Mouse (Mus musculus) MEL (cell line): ENCODE measurements around the gene Sobp. TPM values are rescaled to one million over a fixed set of nuclear protein-coding genes. Genes with fewer than 3 reads are reported as not detected.

Experiments
- DNase-seq: peaks from one replicate; pipeline ENCODE4 v3.0.0; 2011; ENCODE audit warnings: low read depth, low spot score
- H3K27ac ChIP-seq: 2 replicates; pipeline ENCODE4 v1.5.1; 2012; ENCODE audit warnings: low read depth, mild to moderate bottlenecking, control low read depth, low read length, moderate library complexity; ENCODE audit not compliant: control insufficient read depth
- H3K27me3 ChIP-seq, 2 experiments: fragments of 150-350 bp in 1 of 2; sonication (generic) in 1 of 2; 2 replicates each; pipeline ENCODE4 v1.6.1; 2012; ENCODE audit warnings: low read length in 2 of 2, mild to moderate bottlenecking in 2 of 2, improper control_type of control experiment in 1 of 2, moderate library complexity in 1 of 2; ENCODE audit not compliant: insufficient read depth in 2 of 2, control insufficient read depth in 1 of 2
- H3K36me3 ChIP-seq, 2 experiments: 2 replicates each; pipeline ENCODE4 v1.6.1; 2012 to 2014; ENCODE audit warnings: low read length in 2 of 2, improper control_type of control experiment in 1 of 2, inconsistent platforms in 1 of 2, mild to moderate bottlenecking in 1 of 2; ENCODE audit not compliant: insufficient read depth in 2 of 2, control insufficient read depth in 1 of 2
- H3K4me1 ChIP-seq, 2 experiments: fragments of 150-350 bp in 1 of 2; sonication (generic) in 1 of 2; 2 replicates each; pipeline ENCODE4 v1.6.1; 2012; ENCODE audit warnings: low read length in 2 of 2, improper control_type of control experiment in 1 of 2, mild to moderate bottlenecking in 1 of 2; ENCODE audit not compliant: insufficient read depth in 2 of 2, control insufficient read depth in 1 of 2
- H3K4me3 ChIP-seq, 2 experiments: fragments of 150-350 bp in 1 of 2; sonication (generic) in 1 of 2; 2 replicates each; pipeline ENCODE4 v1.5.1; 2012; ENCODE audit warnings: low read depth in 2 of 2, low read length in 2 of 2, mild to moderate bottlenecking in 2 of 2, moderate library complexity in 2 of 2, control low read depth in 1 of 2, improper control_type of control experiment in 1 of 2; ENCODE audit not compliant: control insufficient read depth in 1 of 2, insufficient read depth in 1 of 2
- H3K79me2 ChIP-seq: 2 replicates; pipeline ENCODE4 v1.6.1; 2012; ENCODE audit warnings: mild to moderate bottlenecking, low read length, moderate library complexity; ENCODE audit not compliant: control insufficient read depth, poor library complexity, insufficient read depth
- H3K9ac ChIP-seq: 2 replicates; pipeline ENCODE4 v1.6.1; 2012; ENCODE audit warnings: low read depth, mild to moderate bottlenecking, control low read depth, low read length, moderate library complexity; ENCODE audit not compliant: control insufficient read depth, poor library complexity, severe bottlenecking
- H3K9me3 ChIP-seq: fragments of 150-350 bp; sonication (generic); replicated peaks from 2 replicates; pipeline ENCODE4 v1.6.1; 2012; ENCODE audit warnings: mild to moderate bottlenecking, low read length, improper control_type of control experiment, moderate library complexity; ENCODE audit not compliant: insufficient read depth
- BHLHE40 ChIP-seq: IDR thresholded peaks from 2 replicates; pipeline ENCODE4 v1.6.1; 2012; ENCODE audit warnings: low read depth, mild to moderate bottlenecking, inconsistent platforms, low read length, improper control_type of control experiment, borderline replicate concordance
- CHD2 ChIP-seq: IDR thresholded peaks from 2 replicates; pipeline ENCODE4 v1.6.1; 2011; ENCODE audit warnings: low read length, improper control_type of control experiment
- CTCF ChIP-seq, 3 experiments: IDR thresholded peaks in 2 of 3; conservative IDR thresholded peaks in 1 of 3; 2 replicates each; pipeline ENCODE4 v1.5.1; 2011 to 2012; ENCODE audit warnings: low read length in 3 of 3, low read depth in 2 of 3, mild to moderate bottlenecking in 2 of 3, improper control_type of control experiment in 1 of 3, inconsistent platforms in 1 of 3, mixed read lengths in 1 of 3, moderate library complexity in 1 of 3; ENCODE audit not compliant: control insufficient read depth in 1 of 3, insufficient read depth in 1 of 3, poor library complexity in 1 of 3, severe bottlenecking in 1 of 3
- HCFC1 ChIP-seq: IDR thresholded peaks from 2 replicates; pipeline ENCODE4 v1.6.1; 2012; ENCODE audit warnings: low read depth, mild to moderate bottlenecking, inconsistent platforms, low read length, improper control_type of control experiment, moderate library complexity
- MAFK ChIP-seq: IDR thresholded peaks from 2 replicates; pipeline ENCODE4 v1.6.1; 2011; ENCODE audit warnings: low read depth, mild to moderate bottlenecking, low read length, improper control_type of control experiment, borderline replicate concordance
- MAX ChIP-seq: IDR thresholded peaks from 2 replicates; pipeline ENCODE4 v1.6.1; 2011; ENCODE audit warnings: low read length, improper control_type of control experiment
- MAZ ChIP-seq: IDR thresholded peaks from 2 replicates; pipeline ENCODE4 v1.6.1; 2012; ENCODE audit warnings: low read depth, mild to moderate bottlenecking, inconsistent platforms, low read length, improper control_type of control experiment
- MXI1 ChIP-seq: IDR thresholded peaks from 2 replicates; pipeline ENCODE4 v1.6.1; 2011; ENCODE audit warnings: mild to moderate bottlenecking, low read depth, low read length, improper control_type of control experiment
- MYB ChIP-seq: IDR thresholded peaks from 2 replicates; pipeline ENCODE4 v1.6.1; 2011; ENCODE audit warnings: mild to moderate bottlenecking, low read depth, low read length, improper control_type of control experiment
- RAD21 ChIP-seq: IDR thresholded peaks from 2 replicates; pipeline ENCODE4 v1.6.1; 2011; ENCODE audit warnings: mild to moderate bottlenecking, low read depth, low read length, improper control_type of control experiment
- RCOR1 ChIP-seq: IDR thresholded peaks from 2 replicates; pipeline ENCODE4 v1.6.1; 2012; ENCODE audit warnings: low read depth, mild to moderate bottlenecking, inconsistent platforms, low read length, improper control_type of control experiment
- SIN3A ChIP-seq: IDR thresholded peaks from 2 replicates; pipeline ENCODE4 v1.6.1; 2012; ENCODE audit warnings: low read length, improper control_type of control experiment, inconsistent platforms
- TCF12 ChIP-seq: IDR thresholded peaks from 2 replicates; pipeline ENCODE4 v1.6.1; 2014; ENCODE audit warnings: low read depth, mild to moderate bottlenecking, inconsistent platforms, low read length, improper control_type of control experiment, moderate library complexity
- USF1 ChIP-seq: IDR thresholded peaks from 2 replicates; pipeline ENCODE4 v1.6.1; 2014; ENCODE audit warnings: low read depth, mild to moderate bottlenecking, inconsistent platforms, low read length, improper control_type of control experiment, moderate library complexity
- USF2 ChIP-seq, 2 experiments: IDR thresholded peaks; 2 replicates each; pipeline ENCODE4 v1.6.1; 2011 to 2012; ENCODE audit warnings: improper control_type of control experiment in 2 of 2, low read length in 2 of 2, borderline replicate concordance in 1 of 2, inconsistent platforms in 1 of 2, low read depth in 1 of 2, mild to moderate bottlenecking in 1 of 2; ENCODE audit not compliant: insufficient read depth in 1 of 2
- ZC3H11A ChIP-seq: IDR thresholded peaks from 2 replicates; pipeline ENCODE4 v1.6.1; 2012; ENCODE audit warnings: low read depth, mild to moderate bottlenecking, inconsistent platforms, low read length, improper control_type of control experiment
- ZNF384 ChIP-seq: IDR thresholded peaks from 2 replicates; pipeline ENCODE4 v1.6.1; 2012; ENCODE audit warnings: low read depth, mild to moderate bottlenecking, inconsistent platforms, low read length, improper control_type of control experiment
- polyA plus RNA-seq, 2 experiments: library from polyadenylated mRNA; stranded (reverse) in 1 of 2; unstranded in 1 of 2; fragments of >175 nt in 1 of 2; fragments of >200 nt in 1 of 2; gene quantifications; 2 replicates each; pipeline versions ENCODE4 v1.2.1 to v1.2.4; 2012; ENCODE audit warnings: low replicate concordance in 2 of 2, low read depth in 1 of 2; ENCODE audit not compliant: insufficient read length in 2 of 2, insufficient read depth in 1 of 2, missing spikeins in 1 of 2
- total RNA-seq: library from RNA; depleted of rRNA; stranded (reverse); fragments of 300-350 nt; gene quantifications from 2 replicates; pipeline ENCODE4 v1.2.3, GENCODE M21; 2012

Gene Sobp
- total and polyA plus RNA-seq, 3 experiments, result not detected

- no peaks in the 10 kb centered on the region for H3K36me3 ChIP-seq
- no peak overlapping the region for H3K27ac ChIP-seq
- H3K4me3 ChIP-seq, result no peak overlapping the region
- peaks cover 0 to 3% of the 10 kb centered on the region in 2 experiments; a peak in 3 of 4 replicates for H3K27me3 ChIP-seq
- DNase-seq, result no peak
- H3K4me1 ChIP-seq, result no peaks in the 10 kb centered on the region
- no peaks in the 10 kb centered on the region for H3K79me2 ChIP-seq
- no peak overlapping the region for H3K9ac ChIP-seq
- no peaks in the 10 kb centered on the region for H3K9me3 ChIP-seq
- no peak for TF ChIP-seq MXI1
These were observed 152.7 kb downstream of the Sobp start for GRCm38 (mm10) chr10:43021512-43022116.

- Histone ChIP-seq H3K27me3 (peaks cover 0 to 3% of the 10 kb centered on the region in 2 experiments; a peak in 3 of 4 replicates), H3K36me3 (no peaks in the 10 kb centered on the region), H3K27ac (no peak overlapping the region), H3K4me3 (no peak overlapping the region)
- TF ChIP-seq MAZ (no peak), RCOR1 (no peak)
- TF ChIP-seq, all 39 proteins: peak for 0
- no peaks in the 10 kb centered on the region for H3K4me1 ChIP-seq
- no peaks in the 10 kb centered on the region for H3K9me3 ChIP-seq
- no peak for DNase-seq
- H3K79me2 ChIP-seq, result no peaks in the 10 kb centered on the region
- no peak overlapping the region for H3K9ac ChIP-seq
These were observed 153.3 kb downstream of the Sobp start for GRCm38 (mm10) chr10:43021017-43021416.

- Histone ChIP-seq H3K4me3 (no peak overlapping the region), H3K9me3 (no peaks in the 10 kb centered on the region), H3K79me2 (no peaks in the 10 kb centered on the region), H3K36me3 (no peaks in the 10 kb centered on the region), H3K27ac (no peak overlapping the region), H3K9ac (no peak overlapping the region), H3K4me1 (no peaks in the 10 kb centered on the region), H3K27me3 (peaks cover 4 to 7% of the 10 kb centered on the region in 2 experiments)
- no peak for DNase-seq
- TF ChIP-seq SIN3A (no peak), ZC3H11A (no peak), ZNF384 (no peak), MAX (no peak), USF1 (no peak), MXI1 (no peak), CHD2 (no peak), HCFC1 (no peak), MYB (no peak), RCOR1 (no peak), USF2 (IDR thresholded peaks at IDR 0.05; ENCODE audit: borderline replicate concordance in 1 of 2, insufficient read depth in 1 of 2, low read depth in 1 of 2, low read length in 2 of 2) (no peak), CTCF (IDR thresholded peaks at IDR 0.05 in 2 of 3, conservative IDR thresholded peaks at IDR 0.05 in 1 of 3; ENCODE audit: control insufficient read depth in 1 of 3, insufficient read depth in 1 of 3, low read depth in 2 of 3, low read length in 3 of 3, poor library complexity in 1 of 3, severe bottlenecking in 1 of 3) (no peak), RAD21 (no peak), BHLHE40 (no peak), TCF12 (no peak), MAFK (no peak)
These were observed 159.5 kb downstream of the Sobp start for GRCm38 (mm10) chr10:43014782-43015181.
